Mouse (Mus musculus): Measurements from ENCODE around the gene Sox9. TPM values are rescaled to one million over a fixed set of nuclear protein-coding genes. Genes with fewer than 3 reads are reported as not detected.

Gene Sox9
- 134 and 147 TPM in 2 replicates for polyA plus RNA-seq (2016; fragmentation: Nextera tagmentation; extraction: Ambion mirVana)

DNA sequence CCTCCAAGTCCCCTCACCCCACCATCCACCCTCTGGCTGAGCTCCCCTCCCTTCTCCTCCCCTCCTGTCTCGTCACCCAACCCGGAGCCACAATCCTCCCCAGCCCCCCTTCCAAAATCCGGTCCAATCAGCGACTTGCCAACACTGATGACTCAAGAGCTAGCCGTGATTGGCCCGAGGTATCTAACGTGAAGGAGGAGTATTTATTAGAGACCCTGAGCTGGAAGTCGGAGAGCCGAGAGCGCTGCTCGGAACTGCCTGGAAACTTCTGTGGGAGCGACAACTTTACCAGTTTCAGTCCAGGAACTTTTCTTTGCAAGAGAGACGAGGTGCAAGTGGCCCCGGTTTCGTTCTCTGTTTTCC is at the start of gene Sox9:
Gene Sox9 (plus strand): TSS at position 231 of the 363 bp plus-strand sequence.
- Histone ChIP-seq H3K27me3 (peaks cover 31% of the 10 kb centered on the region), H3K27ac (replicated peaks) (peak within 1 kb of the TSS; percentile 92), H3K4me1 (peaks cover 51% of the 10 kb centered on the region), H3K36me3 (peaks cover 10% of the 10 kb centered on the region; the same call in 1 of the 2 replicates), H3K4me2 (replicated peaks) (peak within 1 kb of the TSS; percentile 98), H3K4me3 (peak within 1 kb of the TSS; percentile 83), H3K9ac (replicated peaks) (peak within 1 kb of the TSS; percentile 93), H3K9me3 (no peaks in the 10 kb centered on the region)
- under 1% methylated on average over 15 of the region's 15 CpGs for WGBS
- ATAC-seq (ENCODE audit: low FRiP score, low read depth), result peak; percentile 87

GRCm38 (mm10) chr11:112732401-112732800 is 49.6 kb upstream of the Sox9 start:
- ATAC-seq (ENCODE audit: low FRiP score, low read depth), result no peak
- peaks cover 9% of the 10 kb centered on the region for H3K4me1 ChIP-seq
- H3K27ac ChIP-seq (replicated peaks), result no peak overlapping the region
- H3K4me3 ChIP-seq, result no peak overlapping the region
- H3K9ac ChIP-seq (replicated peaks), result no peak overlapping the region
- no peak overlapping the region for H3K4me2 ChIP-seq (replicated peaks)
- H3K27me3 ChIP-seq, result no peaks in the 10 kb centered on the region
- 85% methylated on average over 7 of the region's 7 CpGs for WGBS
- no peaks in the 10 kb centered on the region for H3K36me3 ChIP-seq
- H3K9me3 ChIP-seq, result no peaks in the 10 kb centered on the region

GRCm38 (mm10) chr11:112737071-112737470 is 45.0 kb upstream of the Sox9 start:
- no peak overlapping the region for H3K4me3 ChIP-seq
- H3K36me3 ChIP-seq, result no peaks in the 10 kb centered on the region
- no peaks in the 10 kb centered on the region for H3K9me3 ChIP-seq
- no peak overlapping the region for H3K4me2 ChIP-seq (replicated peaks)
- no peak overlapping the region for H3K27ac ChIP-seq (replicated peaks)
- no peak for ATAC-seq (ENCODE audit: low FRiP score, low read depth)
- no peak overlapping the region for H3K9ac ChIP-seq (replicated peaks)
- WGBS, result 73% methylated on average over 5 of the region's 5 CpGs
- H3K27me3 ChIP-seq, result no peaks in the 10 kb centered on the region
- no peaks in the 10 kb centered on the region for H3K4me1 ChIP-seq

- 92% methylated on average over 1 of the region's 1 CpGs for WGBS
- H3K9me3 ChIP-seq, result no peaks in the 10 kb centered on the region
- no peak overlapping the region for H3K4me2 ChIP-seq (replicated peaks)
- no peaks in the 10 kb centered on the region for H3K4me1 ChIP-seq
- no peak overlapping the region for H3K27ac ChIP-seq (replicated peaks)
- no peak for ATAC-seq (ENCODE audit: low FRiP score, low read depth)
- no peak overlapping the region for H3K9ac ChIP-seq (replicated peaks)
- no peaks in the 10 kb centered on the region for H3K36me3 ChIP-seq
- H3K27me3 ChIP-seq, result no peaks in the 10 kb centered on the region
- no peak overlapping the region for H3K4me3 ChIP-seq
These were observed 42.3 kb upstream of the Sox9 start for GRCm38 (mm10) chr11:112739681-112740080.

- H3K4me2 ChIP-seq (replicated peaks), result no peak overlapping the region
- no peaks in the 10 kb centered on the region for H3K9me3 ChIP-seq
- H3K36me3 ChIP-seq, result no peaks in the 10 kb centered on the region
- WGBS, result 6% methylated on average over 4 of the region's 4 CpGs
- no peak for ATAC-seq (ENCODE audit: low FRiP score, low read depth)
- H3K4me1 ChIP-seq, result peaks cover 10% of the 10 kb centered on the region
- no peaks in the 10 kb centered on the region for H3K27me3 ChIP-seq
- no peak overlapping the region for H3K27ac ChIP-seq (replicated peaks)
- H3K9ac ChIP-seq (replicated peaks), result no peak overlapping the region
- H3K4me3 ChIP-seq, result no peak overlapping the region
These were observed 25.5 kb upstream of the Sox9 start for GRCm38 (mm10) chr11:112756516-112756915.

- Histone ChIP-seq H3K27me3 (no peaks in the 10 kb centered on the region), H3K4me3 (no peak overlapping the region), H3K36me3 (no peaks in the 10 kb centered on the region), H3K9ac (replicated peaks) (no peak overlapping the region), H3K4me2 (replicated peaks) (no peak overlapping the region), H3K9me3 (no peaks in the 10 kb centered on the region), H3K4me1 (peaks cover 10% of the 10 kb centered on the region), H3K27ac (replicated peaks) (no peak overlapping the region)
- WGBS, result 77% methylated on average over 9 of the region's 9 CpGs
- ATAC-seq (ENCODE audit: low FRiP score, low read depth), result no peak
These were observed 24.0 kb upstream of the Sox9 start for GRCm38 (mm10) chr11:112758056-112758455.

GRCm38 (mm10) chr11:112766956-112767355 is 15.1 kb upstream of the Sox9 start:
- no peak overlapping the region for H3K4me3 ChIP-seq
- H3K4me2 ChIP-seq (replicated peaks), result no peak overlapping the region
- no peak for ATAC-seq (ENCODE audit: low FRiP score, low read depth)
- no peaks in the 10 kb centered on the region for H3K4me1 ChIP-seq
- H3K36me3 ChIP-seq, result no peaks in the 10 kb centered on the region
- H3K27ac ChIP-seq (replicated peaks), result no peak overlapping the region
- H3K9me3 ChIP-seq, result no peaks in the 10 kb centered on the region
- H3K27me3 ChIP-seq, result 0 out of 2 replicates have a peak, but pooled peaks cover 6% of the 10 kb centered on the region
- WGBS, result 95% methylated on average over 4 of the region's 4 CpGs
- H3K9ac ChIP-seq (replicated peaks), result no peak overlapping the region

DNA sequence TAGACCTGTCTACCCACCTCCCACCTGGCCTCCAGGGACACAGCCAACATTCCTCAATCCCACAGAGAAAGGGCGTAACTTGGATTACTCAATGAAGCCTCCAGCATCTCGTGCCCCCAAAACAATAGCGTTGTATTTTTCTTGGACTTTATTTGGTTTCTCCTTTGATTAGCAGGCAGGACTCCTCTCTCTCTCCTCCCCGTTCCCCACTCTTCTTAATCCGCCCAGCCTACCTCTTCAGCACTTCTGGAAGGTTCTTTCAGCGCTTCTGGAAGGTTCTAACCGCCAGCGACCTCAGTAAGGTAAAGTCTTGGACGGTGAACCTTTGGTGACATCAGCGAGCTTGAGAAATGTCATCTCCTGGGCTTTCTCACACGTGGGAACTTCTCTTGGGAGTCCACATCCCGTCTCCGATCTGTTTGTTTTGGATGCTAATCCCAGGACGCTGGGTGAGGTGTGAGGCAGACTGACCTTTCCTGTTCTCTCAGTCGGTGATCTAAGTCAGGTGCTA is 14.4 kb upstream of the Sox9 start:
- Histone ChIP-seq H3K27me3 (0 out of 2 replicates have a peak, but pooled peaks cover 6% of the 10 kb centered on the region), H3K27ac (replicated peaks) (no peak overlapping the region), H3K4me3 (no peak overlapping the region), H3K4me1 (no peaks in the 10 kb centered on the region), H3K4me2 (replicated peaks) (no peak overlapping the region), H3K36me3 (no peaks in the 10 kb centered on the region), H3K9ac (replicated peaks) (no peak overlapping the region), H3K9me3 (no peaks in the 10 kb centered on the region)
- WGBS, result 81% methylated on average over 15 of the region's 15 CpGs
- ATAC-seq (ENCODE audit: low FRiP score, low read depth), result no peak

GRCm38 (mm10) chr11:112772791-112773355 is 9.2 kb upstream of the Sox9 start:
- 54% methylated on average over 11 of the region's 11 CpGs for WGBS
- peaks cover 47% of the 10 kb centered on the region for H3K27me3 ChIP-seq
- H3K4me1 ChIP-seq, result peaks cover 4% of the 10 kb centered on the region; the same call in 1 of the 2 replicates
- ATAC-seq (ENCODE audit: low FRiP score, low read depth), result no peak
- H3K9me3 ChIP-seq, result no peaks in the 10 kb centered on the region
- H3K4me2 ChIP-seq (replicated peaks), result no peak overlapping the region
- no peak overlapping the region for H3K27ac ChIP-seq (replicated peaks)
- H3K36me3 ChIP-seq, result no peaks in the 10 kb centered on the region
- no peak overlapping the region for H3K4me3 ChIP-seq
- H3K9ac ChIP-seq (replicated peaks), result no peak overlapping the region

DNA sequence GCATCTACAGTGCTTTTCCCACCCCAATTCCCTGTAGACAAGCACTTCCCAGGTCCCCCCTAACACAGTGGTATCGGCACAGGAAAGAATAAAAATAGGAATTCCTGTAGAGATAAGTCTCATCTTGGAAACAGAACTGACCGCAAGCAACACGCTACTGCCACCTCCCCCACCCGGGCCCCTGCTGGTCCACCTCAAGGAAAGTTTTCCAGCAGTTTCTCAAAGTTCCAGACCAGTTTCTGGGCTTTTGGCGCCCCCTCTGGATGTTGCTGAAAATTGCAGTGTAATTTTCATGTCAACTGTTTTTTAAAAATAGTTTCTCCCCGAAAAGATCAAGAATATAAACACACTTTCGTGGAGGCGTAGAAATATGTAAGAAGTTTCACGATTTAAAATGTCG is 2.3 kb upstream of the Sox9 start:
- Histone ChIP-seq H3K36me3 (peaks cover 6% of the 10 kb centered on the region; the same call in 1 of the 2 replicates), H3K4me3 (no peak overlapping the region), H3K9me3 (no peaks in the 10 kb centered on the region), H3K4me2 (replicated peaks) (no peak overlapping the region), H3K27me3 (peaks cover 51% of the 10 kb centered on the region), H3K27ac (replicated peaks) (no peak overlapping the region), H3K4me1 (peaks cover 41% of the 10 kb centered on the region), H3K9ac (replicated peaks) (no peak overlapping the region)
- 2% methylated on average over 10 of the region's 10 CpGs for WGBS
- no peak for ATAC-seq (ENCODE audit: low FRiP score, low read depth)

DNA sequence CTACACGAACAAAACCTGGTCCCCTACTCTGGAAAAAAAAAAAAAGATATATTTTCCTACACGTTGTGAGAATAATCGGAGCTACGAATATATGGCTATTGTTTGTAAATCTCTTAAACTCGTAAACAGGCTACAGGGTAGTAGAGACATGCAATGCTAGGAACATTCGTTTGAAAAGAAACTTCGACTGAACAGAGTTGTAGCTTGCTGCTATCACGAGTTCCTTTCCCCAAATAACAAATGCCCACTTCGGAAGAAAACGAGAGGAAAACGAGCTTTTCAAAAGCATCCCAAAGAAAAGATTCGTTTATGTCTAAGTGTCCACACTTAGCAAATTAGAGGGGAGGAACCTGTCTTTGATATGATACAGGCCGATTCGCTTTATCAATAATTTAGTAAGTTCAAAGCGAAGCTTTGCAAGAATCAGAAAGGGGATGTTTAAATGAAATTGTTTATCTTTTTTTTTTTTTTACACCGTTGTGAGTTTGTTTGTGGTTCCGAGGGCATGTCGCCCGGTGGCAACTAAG is 1.6 kb upstream of the Sox9 start:
- ATAC-seq (ENCODE audit: low FRiP score, low read depth), result no peak
- Histone ChIP-seq H3K4me3 (peak overlapping the region; percentile 83), H3K36me3 (peaks cover 10% of the 10 kb centered on the region; the same call in 1 of the 2 replicates), H3K27ac (replicated peaks) (no peak overlapping the region), H3K9me3 (no peaks in the 10 kb centered on the region), H3K9ac (replicated peaks) (no peak overlapping the region), H3K4me1 (peaks cover 47% of the 10 kb centered on the region), H3K27me3 (peaks cover 47% of the 10 kb centered on the region), H3K4me2 (replicated peaks) (peak overlapping the region; percentile 98)
- WGBS, result 4% methylated on average over 19 of the region's 19 CpGs

DNA sequence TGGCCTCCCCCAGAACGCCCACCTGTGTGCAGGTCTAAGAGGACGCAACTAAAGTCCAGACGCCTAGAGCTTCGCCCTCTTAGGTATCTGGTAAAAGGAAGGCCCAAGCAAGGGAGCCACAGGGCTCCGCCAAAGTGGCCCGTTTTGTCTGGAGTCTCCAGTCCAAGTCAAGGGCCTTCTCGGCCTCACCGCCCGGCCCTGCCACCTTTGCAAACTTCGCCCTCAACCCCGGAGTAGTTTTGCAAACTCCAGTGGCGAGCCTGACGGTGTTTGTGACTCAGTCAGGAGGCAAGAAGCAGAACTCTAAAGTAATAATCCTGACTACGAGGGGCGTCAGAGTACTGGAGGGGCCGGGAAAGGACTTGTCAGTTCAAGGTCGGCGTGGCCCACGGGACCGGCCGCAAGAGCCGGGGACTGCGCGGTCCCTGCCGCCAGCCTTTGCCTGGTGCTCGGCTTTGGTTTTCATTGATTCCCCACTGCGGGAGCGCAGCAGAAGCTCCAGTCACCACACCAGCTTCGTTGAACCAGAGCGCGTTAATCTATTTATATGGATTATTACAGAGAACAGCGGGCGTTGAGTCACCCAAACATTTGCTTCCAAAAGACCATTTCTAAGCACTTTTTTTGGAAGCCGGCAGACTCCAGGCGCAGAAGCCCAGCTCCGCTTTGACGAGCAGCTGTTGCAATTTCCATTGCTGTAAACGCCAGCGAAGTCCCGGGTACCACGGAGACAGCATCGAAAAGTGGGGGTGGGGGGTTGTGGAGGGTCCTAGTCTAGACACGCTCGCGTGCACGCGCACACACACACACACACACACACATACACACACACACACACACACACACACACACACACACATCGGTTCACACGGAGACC is 751 bp upstream of the Sox9 start:
- Histone ChIP-seq H3K4me1 (peaks cover 47% of the 10 kb centered on the region), H3K4me2 (replicated peaks) (peak overlapping the region; percentile 98), H3K9ac (replicated peaks) (peak overlapping the region; percentile 51), H3K4me3 (peak overlapping the region; percentile 83), H3K27me3 (peaks cover 38% of the 10 kb centered on the region), H3K9me3 (no peaks in the 10 kb centered on the region), H3K36me3 (peaks cover 10% of the 10 kb centered on the region; the same call in 1 of the 2 replicates), H3K27ac (replicated peaks) (peak overlapping the region; percentile 83)
- ATAC-seq (ENCODE audit: low FRiP score, low read depth), result peak; percentile 66
- under 1% methylated on average over 45 of the region's 49 CpGs for WGBS
